In genomic region chr2:27714131-27714530, GRCm38 (mm10) we compare ENCODE assay signal across 11 mouse cellular contexts. TPM values are rescaled to one million over a fixed set of nuclear protein-coding genes. Genes with fewer than 3 reads are reported as not detected.
DNase-seq lines count a peak whose midpoint lies in the region.
"Had no signal": no experiment of that assay in that cellular context is flagged by ENCODE, and none has a peak within 500 bp of the region (broad histone marks: within the 10 kb centered on the region; RNA-seq: fewer than 3 reads in every experiment).

No protein-coding gene starts in this region.

- DNase-seq in adrenal gland, adult (ENCODE audit: inconsistent age in 2 of 2, low spot score in 1 of 2): peak; percentile 38 to 88
- no peak for DNase-seq in adrenal gland, postnatal 4 days (ENCODE audit: low spot score in 2 of 2)
- DNase-seq in urinary bladder, postnatal 25 days (ENCODE audit: low spot score): peak; percentile 49
- DNase-seq in urinary bladder, adult 2 months (ENCODE audit: low spot score): no peak
- peak; percentile 66 for DNase-seq in lung, postnatal 14 days
- no peak for DNase-seq in right cerebral cortex, postnatal 25 days
- DNase-seq in embryo, embryonic 11 days: no peak
- no peak for DNase-seq in kidney, postnatal 10 days
- DNase-seq: kidney, adult 9 months; right cerebral cortex, adult 18-20 months; thymus, postnatal 4 days had no signal

RNA-seq across cellular contexts. Expression of gene Rxra, which starts 37.9 kb away (rescaled TPM):
- 10 to 100 TPM; 58.4 to 59.3 TPM for total RNA-seq in adrenal gland, postnatal 4 days (2021)
- polyA plus RNA-seq in urinary bladder, adult 2 months (2012; rRNA removed): 60.0 and 69.6 TPM in 2 replicates

Comparison
In these comparisons a context has a peak if more than half of its experiments do, and no peak if none do; other contexts are left out.
1. DNase-seq: peak in adrenal gland, adult (2 of 2), urinary bladder, postnatal 25 days (single experiment) and lung, postnatal 14 days (single experiment); none in adrenal gland, postnatal 4 days (0 of 2), urinary bladder, adult 2 months (single experiment), right cerebral cortex, postnatal 25 days (single experiment), embryo, embryonic 11 days (single experiment) and kidney, postnatal 10 days (single experiment).